Mouse (Mus musculus) telencephalon, adult 2 months (tissue): Measurements from ENCODE around the gene Rab6b.

ENCODE experiments used
- DNase-seq: peaks from one replicate; pipeline ENCODE4 v3.0.0-alpha.2; 2011; ENCODE audit warnings: low read depth, low spot score

Rab6b gene

DNA sequence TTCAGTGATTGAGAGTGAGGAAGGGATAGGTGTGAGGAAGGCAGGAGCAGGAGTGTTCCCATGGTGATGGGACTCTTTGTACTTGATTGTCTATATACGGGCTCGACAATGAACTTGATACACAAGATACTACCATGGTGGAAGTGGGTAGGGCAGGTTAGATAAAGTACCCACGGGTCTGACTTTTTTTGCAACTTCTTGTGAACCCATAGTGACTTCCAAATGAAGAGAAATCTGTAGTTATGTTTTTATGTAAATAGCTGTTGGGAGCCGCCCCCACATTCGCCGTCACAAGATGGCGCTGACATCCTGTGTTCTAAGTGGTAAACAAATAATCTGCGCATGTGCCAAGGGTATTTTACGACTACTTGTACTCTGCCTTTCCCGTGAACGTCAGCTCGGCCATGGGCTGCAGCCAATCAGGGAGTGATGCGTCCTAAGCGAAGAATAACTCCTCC, 3.2 kb upstream of the Rab6b start:
- DNase-seq, result peak; percentile 65

DNA sequence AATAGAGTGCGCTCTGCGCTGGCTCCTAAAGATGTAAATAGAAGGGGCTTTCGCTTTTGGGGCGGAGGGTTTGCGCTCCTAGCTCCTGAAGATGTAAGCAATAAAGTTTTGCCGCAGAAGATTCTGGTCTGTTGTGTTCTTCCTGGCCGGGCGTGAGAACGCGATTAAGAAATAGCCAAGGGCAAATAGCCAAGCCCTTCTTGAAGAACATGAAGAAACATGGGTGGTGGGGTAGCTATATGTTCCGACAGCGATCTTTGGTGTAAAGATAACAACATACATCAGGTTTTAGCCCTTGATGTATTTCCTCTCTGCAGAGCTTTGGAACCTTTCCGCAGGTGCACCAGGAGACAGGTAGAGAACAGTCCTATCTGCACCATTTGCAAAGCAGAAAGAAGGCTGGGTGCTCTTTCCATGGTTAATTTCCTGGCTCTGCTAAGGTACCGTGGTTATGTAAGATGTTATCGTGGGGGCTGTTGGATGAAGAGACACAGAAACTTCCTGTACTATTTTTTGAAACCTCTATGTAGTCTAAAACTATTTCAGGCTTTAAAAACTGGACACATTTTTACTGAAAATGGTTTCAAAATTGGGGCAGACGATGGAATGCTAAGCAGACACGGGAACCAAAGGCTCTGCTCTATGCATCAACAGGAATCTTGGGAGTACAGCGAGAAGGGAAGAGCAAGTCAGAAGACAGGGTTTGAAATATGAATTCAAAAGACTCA, 2.5 kb upstream of the Rab6b start:
- peak; percentile 85 for DNase-seq

DNA sequence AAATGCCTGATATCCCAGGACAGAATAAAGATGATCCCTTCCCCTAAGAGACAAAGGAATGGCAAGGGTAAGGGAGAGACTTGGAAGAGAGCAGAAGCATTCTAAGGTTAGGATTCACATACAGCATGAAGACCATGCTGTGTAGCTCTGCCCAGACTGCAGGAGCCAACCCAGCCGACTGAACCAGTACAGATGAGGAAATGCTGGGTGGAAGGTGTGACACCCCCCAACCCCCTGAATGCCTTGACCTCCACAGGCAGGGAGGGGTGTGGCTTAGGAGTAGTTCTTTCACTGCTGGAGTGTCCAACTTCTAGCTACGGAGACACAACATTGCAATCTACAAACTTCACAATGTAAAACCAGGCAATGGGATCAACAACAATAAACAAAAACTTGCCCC, 1.7 kb upstream of the Rab6b start:
- no peak for DNase-seq

DNA sequence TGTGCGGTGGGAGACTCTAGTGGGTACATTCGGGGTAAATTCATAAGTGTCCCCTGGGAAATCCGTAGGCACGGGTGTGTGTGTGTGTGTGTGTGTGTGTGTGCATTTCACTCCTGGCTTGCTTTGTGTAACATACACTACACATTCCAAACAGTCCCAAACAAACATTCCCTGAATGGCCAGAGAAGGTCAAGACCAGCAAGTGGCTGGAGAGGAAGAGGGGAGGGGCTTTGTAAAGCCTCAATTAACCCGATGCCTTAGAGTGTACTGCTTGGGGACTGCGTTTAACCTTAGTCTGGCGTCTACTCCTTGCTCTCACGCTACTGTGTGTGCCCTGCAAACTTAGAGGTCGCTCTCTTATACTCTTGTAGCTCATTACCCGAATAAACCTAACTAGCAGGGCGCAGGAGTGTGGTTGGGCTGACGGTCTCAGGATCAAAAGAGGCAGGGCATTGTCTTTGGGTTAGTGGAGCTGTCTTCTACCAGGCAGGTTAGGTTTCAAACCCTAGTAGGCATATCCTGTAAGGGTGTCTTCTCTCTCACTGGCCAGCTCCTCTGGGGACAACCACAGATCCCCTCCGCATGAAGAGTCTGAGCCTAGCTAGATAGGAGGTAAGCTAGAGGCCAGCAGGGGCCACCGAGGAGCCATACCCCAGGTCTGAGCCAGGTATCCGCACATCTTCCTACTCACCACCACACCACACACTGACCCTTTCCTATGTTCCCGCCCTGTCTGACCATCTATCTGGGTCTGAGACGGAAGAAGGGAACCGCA, 673 bp upstream of the Rab6b start:
- DNase-seq, result no peak

DNA sequence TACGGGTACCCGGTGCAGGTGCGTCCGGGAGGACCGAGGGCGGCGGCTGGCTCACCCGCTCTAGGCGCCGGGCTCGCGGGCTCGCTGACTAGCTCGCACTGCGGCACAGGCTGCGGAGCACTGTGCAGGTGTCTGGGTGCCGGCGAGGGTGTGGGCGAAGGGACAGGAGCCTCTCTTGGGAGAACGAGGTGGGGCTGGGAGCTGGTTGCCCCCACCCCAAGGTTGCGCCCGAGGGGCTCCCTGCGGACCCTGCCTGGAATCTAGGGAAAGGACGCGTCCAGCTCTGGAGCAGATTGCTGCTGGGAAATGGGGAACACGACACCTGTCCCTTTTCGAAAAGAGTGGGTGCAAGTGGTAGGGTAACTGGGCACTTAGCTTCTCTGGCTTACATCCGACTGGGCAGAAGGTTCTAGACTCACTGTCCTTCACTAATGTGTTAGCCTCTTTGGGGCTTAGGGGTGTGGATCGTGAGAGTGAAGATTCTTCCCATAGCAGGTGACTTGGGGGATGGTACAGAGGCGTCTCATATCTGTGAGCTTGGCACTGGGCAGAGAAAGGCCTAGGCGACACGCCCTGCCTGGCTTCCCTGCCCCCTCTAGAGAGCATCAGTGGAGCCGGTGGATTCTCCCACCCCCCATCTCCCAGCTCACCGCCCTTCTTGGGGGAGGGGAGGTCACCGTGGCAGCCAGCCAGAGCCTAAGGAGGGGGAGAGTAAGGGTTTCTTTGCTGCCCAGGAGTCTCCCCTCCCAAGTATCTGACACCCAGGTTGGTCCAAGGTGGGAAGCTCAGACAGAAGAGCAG, 1.1 kb downstream of the Rab6b start:
- DNase-seq, result no peak

DNA sequence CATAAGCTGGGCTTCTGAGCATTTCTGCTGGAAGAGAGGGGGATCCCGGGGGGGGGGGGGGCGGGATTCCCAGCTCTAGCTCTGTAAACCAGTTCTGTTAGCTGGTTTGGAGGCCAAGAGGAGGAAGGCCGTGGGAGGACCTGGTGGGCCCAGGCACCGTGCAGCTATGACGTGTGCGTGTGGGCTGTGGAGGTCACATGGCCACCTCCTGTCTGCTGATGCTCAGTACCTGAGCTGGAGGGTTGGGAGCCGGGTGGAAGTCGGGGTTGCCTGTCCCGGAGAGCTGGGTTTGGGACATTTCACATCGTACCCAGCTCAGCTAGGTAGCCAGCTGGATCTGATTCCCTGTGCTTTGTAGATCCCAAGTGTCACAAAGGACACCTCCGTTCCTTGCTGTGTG, 1.8 kb downstream of the Rab6b start:
- DNase-seq, result peak; percentile 71

DNA sequence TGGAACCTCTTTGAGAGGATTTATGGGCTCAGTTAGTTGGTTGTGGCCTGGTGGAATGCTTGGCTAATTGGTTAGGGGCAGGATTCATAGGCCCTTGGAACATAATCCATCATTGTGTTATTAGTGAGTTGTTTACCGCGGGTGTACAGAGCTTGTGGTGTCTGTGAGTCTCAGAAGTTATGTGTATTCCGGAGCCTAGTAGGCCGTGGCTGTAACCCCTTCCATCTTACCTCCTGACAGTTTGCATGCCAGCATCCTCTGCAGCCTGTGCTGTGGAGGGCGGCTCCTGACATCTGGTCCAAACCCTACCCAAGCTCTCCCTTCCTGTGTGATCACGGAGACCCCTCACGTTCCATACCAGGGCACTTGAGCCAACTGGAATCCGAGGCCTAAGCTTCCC, 2.7 kb downstream of the Rab6b start:
- DNase-seq, result no peak

DNA sequence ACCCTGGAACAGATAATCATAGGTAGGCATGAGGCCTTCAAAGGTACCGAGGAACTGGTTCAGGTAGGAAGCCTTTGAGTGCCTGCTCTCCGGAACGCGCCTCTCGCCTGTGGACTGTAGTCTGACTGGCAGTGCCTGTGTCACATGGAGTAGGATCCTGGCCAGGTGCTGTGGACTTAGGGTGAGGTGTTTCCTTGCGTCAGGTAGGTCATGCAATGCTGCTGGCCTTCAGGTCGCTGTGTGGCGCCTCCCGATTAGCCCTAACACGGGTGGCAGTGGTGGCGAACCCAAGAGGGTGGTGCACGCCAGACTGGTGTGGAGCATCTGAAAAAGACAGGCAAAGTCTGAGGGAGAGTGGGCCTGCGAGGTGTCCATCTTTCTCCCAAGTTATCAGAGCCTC, 3.3 kb downstream of the Rab6b start:
- no peak for DNase-seq

DNA sequence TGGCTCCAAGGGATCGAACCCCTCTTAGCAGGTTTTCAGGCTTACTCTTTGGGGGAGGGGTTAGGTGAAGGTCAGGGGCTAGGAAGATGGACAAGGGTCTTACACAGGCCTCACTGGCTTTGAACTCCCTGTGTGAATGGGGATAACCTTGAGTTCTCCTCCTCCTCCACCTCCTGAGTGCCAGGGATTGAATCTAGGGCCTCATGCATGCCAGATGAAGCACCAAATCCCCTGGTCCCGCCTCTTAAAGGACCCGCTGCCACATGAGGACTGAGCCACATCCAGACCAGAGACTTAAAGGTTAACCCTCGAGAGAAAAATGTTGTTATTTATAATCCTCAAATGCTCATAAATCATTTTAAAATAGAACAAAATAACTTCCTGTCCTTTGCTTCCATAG, 5.4 kb downstream of the Rab6b start:
- no peak for DNase-seq

DNA sequence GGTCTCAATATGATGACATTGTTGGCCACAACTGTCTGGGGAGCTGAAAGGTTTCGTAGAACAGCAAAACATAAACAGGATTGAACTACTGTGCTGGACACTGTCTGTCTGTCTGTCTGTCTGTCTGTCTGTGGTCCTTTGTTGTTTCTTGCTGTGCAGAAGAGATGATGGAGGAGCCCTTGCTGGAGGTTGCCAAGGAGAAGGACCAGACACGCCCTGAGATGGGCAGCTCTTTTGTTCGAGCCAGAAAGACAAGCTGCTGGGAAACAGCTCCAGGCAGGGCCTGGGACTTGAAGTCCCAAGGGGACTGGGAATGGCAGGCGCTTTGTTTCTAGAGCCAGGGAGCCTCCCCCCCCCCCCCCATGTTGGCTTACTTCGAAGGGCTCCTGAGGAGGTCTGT, 5.9 kb downstream of the Rab6b start:
- DNase-seq, result no peak

DNA sequence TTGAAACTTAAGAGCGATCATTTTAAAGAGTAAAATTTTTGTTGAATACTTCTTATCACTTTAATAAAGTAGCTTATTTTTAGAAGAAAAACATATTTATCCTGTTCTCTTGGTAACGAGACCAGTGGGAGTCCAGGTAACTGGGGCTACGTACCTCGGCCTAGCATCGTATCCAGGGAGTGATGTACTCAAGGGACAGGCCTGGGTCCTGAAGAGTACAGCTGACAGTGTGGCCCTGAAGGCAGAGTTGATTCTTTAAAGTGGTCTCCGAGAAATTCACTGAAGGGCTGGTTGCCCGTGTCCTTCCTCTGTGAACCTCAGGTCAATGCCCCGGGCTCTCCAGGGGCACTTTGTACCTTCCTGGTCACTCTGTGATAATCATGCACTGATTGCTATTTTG, 6.4 kb downstream of the Rab6b start:
- DNase-seq, result no peak

DNA sequence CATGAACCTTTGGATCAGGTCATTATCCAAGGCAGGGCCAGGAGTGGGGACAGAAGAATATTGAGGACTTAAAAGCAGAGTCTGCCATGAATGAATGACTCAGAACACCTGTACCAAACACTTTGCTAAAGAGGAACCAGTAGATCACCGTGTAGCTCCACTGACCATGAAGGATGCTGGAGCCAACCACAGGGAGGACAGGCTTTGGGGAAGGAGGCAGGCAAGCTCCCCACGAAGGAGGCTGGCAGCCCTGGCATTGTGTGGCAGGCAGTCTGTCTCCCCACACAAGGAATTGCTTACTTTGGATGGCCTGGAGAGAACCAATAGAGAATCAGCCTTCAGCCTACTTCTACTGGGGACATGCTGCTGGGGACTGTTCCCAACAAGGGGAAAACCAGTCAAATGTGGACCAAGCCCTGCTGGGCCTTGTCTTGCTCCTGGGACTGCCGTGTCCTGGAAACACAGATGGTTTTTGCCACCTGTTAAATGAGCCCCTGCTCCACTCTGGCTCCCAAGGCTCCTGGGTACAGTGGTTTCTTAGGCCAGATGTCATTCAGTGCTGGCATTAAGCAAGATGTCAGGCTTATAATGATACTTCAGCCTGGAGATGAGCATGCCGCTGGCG, 7.2 kb downstream of the Rab6b start:
- no peak for DNase-seq

DNA sequence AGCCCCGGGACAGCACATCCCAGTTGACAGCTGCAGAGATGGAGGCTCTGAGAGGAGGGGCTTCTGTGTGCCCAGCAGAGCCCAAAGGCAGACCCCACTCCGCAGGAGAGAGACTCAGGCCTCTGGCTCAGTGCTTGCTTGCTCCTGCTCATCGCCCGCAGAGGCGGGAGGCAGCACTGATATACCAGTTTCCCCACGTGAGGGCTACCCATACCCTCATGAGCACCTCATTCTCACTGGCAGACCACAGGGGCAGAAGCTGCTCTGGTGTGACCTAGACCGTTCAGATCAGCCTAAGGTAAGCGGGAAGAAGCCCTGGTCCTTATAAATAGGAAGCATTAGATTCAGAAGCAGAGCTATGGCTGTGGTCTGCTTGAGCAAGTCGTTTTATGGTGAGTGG, 8.2 kb downstream of the Rab6b start:
- DNase-seq, result no peak

DNA sequence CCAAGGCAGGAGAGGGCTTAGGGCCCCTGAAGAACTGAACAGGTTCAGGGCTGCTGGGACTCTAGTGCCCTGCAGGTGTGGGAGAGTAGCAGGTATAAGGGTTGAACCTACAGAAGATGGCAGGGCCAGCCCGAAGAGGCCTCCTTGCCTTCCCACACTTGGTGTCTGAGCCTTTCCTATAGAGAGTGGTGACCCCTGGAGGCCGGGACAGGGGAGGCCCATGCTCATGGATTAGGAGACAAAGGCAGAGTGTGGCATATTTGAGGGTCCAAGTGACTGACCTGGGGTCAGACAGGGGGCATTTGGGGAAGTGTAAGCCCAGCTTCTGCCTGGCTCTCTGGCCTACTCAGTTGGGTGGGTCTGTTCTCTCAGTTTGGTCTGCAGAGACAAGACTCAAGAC, 8.6 kb downstream of the Rab6b start:
- no peak for DNase-seq

DNA sequence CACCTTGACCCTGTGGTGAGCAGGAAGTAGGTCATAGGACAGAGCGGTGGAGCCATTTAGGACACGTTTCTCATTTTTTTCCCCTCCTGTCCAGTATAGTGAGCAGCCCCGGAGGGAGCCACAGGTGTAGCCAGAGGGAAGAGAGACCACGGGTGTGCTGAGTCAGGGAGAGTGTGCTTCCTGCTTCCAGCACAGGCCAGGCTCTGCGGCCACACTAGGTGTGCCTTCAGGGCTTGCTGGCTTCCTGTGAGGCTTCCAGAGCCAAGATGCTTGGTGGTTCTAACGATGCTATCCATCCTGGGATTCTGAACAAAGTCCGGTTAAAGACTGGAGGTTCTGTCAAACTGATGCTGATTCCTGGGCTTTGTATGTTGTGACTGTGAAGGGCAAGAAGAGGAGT, 10.0 kb downstream of the Rab6b start:
- DNase-seq, result no peak

DNA sequence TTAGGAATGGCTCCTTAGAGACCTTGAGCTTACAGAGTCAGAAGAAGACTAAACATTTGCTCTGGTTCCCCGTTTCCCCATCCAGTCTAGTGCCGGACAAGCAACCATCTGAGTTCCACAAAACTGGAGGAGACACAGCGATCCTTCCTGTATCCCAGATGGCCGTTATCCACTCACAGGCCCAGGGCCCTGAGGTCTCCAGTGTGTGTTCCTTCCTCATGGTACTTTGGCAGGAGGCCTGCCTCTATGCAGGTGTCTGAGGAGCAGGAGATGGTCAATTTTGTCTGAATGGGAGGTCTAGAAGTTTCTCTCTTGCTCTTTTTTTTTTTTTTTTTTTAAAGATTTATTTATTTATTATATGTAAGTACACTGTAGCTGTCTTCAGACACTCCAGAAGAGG, 13.2 kb downstream of the Rab6b start:
- DNase-seq, result no peak

DNA sequence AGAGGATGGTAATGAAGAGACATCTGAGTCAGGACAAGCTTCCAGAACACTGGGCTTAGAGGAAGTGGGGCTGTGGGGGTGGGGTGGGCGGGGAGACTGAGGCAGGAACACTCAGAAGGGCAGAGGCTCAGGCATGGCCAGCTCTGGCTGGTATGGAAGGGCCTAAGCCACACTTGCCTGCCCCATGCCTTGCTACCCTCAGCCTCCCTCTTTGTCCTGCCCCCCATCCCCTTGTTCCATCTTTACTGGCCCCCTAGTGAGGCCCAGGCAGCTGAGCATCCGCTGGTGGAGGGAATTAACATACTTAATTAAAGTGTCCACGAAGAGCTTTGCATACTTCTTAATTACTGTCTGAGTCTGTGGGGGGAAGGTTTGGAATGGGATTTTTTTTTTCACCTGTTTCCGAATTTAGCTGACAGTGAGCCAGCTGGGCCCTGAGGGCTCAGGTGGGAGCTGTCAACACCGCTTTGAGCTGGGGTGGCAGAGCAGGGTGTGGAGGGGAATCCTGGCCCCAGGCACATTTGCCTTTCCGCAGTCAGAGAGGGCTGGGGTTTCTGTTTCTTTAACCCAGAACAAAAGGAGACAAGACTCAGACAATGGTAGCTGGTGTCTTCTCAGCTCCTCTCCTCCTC, 22.0 kb downstream of the Rab6b start:
- DNase-seq, result no peak

DNA sequence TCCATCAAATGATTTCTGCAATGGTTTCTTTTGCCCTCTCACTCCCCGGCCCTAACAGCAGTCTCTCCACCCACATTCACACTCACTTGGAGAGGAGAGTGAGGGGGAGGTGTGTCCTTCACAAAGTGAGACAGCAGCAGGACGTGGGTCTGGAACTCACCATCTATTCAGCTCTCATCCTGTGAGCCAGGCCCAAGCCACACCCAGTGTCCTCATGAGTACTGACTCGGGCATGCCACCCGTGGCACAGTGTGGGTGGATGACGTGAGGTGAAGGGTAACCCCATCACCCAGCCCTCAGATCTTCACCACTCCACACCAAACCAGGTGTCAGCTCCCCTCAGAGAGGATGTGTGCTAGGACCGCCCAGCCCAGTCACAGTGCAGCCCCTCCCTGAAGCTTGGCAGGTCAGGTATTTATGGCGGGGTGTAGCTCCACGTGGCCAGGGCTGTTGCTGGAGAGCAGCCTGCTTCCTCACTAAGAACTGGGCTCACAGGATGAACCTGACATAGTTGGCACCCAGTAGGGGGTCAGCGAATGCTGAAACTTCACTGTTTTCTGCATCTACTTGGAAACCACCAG, 23.0 kb downstream of the Rab6b start:
- DNase-seq, result peak; percentile 77

DNA sequence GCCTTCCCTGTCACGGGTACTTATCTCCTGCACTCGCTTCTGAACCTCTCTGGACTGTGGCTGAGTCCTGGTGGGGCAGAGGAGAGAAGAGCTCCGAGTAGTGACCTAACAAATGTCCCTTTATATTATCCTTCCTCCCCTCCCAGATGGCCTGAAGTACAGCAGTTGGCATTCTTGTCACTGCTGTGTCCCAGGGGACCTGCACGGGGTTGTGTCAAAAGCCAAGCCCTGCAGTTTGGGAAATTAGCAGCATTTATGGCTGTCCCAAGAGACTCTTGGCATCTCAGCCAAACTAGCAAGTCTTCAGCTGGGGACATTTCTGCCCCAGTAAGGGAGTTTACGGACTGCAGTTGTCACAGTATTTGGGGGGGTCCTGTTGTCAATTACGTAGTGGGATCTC, 27.9 kb downstream of the Rab6b start:
- no peak for DNase-seq

DNA sequence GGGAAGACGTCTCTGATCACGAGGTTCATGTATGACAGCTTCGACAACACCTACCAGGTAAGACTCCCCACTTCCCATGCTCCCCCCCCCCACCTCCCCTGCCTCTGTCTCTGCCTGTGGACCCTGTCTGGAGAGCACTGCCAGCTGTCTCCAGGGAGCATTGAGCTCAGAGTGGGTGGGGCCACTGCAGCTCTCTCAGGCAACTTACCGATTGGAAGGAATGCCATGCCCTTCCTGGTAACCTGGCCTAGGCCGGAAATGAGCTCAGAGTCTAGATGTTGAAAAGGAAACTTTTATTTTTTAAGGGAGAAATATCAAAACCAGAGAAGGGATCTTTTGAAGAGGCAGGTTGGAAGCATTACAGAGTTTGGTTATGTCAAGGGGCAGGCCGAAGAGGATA, 28.8 kb downstream of the Rab6b start:
- DNase-seq, result no peak

DNA sequence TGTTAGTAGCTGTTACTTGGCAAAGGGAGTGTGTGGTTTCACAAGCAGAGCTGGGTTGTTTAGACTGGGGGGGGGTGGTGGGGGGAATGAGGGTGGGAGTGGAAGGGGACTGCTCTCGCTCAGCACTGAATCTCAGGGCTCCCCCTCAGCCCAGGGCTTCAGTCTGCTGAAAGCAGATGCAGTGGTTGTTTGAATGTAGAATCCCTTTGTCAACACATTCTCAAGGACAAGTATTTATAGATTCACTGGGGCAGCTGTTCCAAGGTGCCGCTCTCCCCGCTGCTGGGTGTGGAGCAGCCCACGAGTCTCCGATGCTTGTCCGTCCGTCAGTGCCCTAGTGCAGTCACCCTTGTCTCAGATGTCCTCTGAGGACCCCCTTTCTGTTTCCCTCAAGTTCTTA, 29.7 kb downstream of the Rab6b start:
- DNase-seq, result no peak
